Mouse (Mus musculus): ENCODE results near the gene Polr2e. TPM values are rescaled to one million over a fixed set of nuclear protein-coding genes. Genes with fewer than 3 reads are reported as not detected.
A peak's percentile ranks its signal among the peaks of the same experiment; 100 is the strongest.

The Polr2e gene
- total RNA-seq, 2 experiments from 2014 or later, result 77.8 to 79.1 TPM

- no peak for DNase-seq (ENCODE audit: low spot score in 2 of 2)
- TF ChIP-seq CTCF (conservative IDR thresholded peaks at IDR 0.05), result no peak
- H3K27ac ChIP-seq, result no peak overlapping the region
- no peak overlapping the region for H3K4me3 ChIP-seq
Observed at GRCm38 (mm10) chr10:80025463-80025862, 14.1 kb downstream of the Polr2e start.

GRCm38 (mm10) chr10:80025044-80025347 lies 14.6 kb downstream of the Polr2e start:
- Histone ChIP-seq H3K27ac (no peak overlapping the region), H3K4me3 (no peak overlapping the region)
- DNase-seq (ENCODE audit: low spot score in 2 of 2), result no peak
- TF ChIP-seq CTCF (conservative IDR thresholded peaks at IDR 0.05), result no peak

DNA sequence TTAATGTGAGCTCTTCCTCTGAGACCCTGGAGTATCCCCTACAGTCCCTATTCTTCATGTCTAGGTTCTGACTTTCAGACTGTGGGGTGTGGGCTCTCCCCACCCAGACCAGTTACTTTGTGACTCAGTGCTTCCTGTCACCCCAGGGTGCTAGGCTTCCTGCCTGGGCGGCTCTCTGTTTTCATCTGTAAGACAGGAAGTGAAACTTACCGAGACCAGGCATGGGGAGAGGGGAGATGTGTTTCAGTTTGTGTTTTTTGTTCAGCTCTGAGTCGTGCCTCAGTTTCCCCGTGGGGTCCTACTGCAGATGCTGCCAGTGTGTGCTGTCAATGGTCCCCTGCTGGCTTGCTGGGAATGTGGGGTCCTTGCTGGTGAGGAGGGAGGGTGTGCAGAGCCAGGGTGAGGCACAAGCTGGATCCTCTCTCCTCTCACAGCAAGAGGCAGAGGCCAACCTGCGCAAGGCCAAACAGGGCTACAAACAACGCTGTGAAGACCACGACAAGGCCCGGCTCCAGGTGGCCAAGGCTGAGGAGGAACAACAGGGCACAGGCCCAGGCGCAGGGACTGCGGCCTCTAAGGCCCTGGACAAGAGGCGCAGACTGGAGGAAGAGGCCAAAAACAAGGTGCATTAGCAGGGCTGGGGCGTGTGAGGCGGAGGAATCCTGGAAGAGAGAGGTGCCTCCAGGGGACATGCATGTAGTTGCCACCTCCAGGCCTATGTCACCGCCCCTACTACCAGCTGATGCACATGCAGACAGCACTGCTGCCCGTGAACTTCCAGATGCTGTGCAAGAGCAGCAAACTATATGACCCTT lies 15.2 kb downstream of the Polr2e start:
- Histone ChIP-seq H3K27ac (peak overlapping the region; percentile 37; the same call in 1 of the 2 replicates), H3K4me3 (no peak overlapping the region)
- no peak for TF ChIP-seq CTCF (conservative IDR thresholded peaks at IDR 0.05)

GRCm38 (mm10) chr10:80023758-80024157 lies 15.8 kb downstream of the Polr2e start:
- H3K4me3 ChIP-seq, result no peak overlapping the region
- H3K27ac ChIP-seq, result 0 out of 2 replicates have a peak overlapping the region, but pooled peaks have one; percentile 18
- DNase-seq (ENCODE audit: low spot score in 2 of 2), result no peak
- TF ChIP-seq CTCF (conservative IDR thresholded peaks at IDR 0.05), result no peak

More for the DNA sequence above, 15.2 kb downstream of the Polr2e start:
- DNase-seq (ENCODE audit: low spot score in 2 of 2), result no peak

DNA sequence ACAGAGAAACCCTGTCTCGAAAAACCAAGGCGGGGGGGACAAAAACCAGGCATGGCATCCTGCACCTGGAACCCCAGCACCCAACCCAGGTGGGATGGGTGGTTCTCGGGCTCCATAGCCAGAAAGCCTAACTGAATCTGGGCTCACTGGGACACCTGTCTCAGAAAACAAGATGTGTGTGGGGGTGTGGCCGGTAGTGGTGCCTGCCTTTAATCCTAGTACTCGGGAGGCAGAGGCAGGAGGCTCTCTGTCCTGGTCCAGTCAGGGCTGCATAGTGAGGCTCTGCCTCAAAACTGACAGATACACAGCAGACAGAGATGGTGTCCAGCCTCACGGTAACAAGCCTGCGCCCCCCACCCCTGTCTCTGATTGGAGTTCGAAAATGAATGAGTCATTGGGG lies 16.8 kb downstream of the Polr2e start:
- no peak for TF ChIP-seq CTCF (conservative IDR thresholded peaks at IDR 0.05)
- DNase-seq (ENCODE audit: low spot score in 2 of 2), result no peak
- no peak overlapping the region for H3K27ac ChIP-seq
- no peak overlapping the region for H3K4me3 ChIP-seq

GRCm38 (mm10) chr10:80022164-80022563 lies 17.4 kb downstream of the Polr2e start:
- TF ChIP-seq CTCF (conservative IDR thresholded peaks at IDR 0.05), result no peak
- H3K4me3 ChIP-seq, result no peak overlapping the region
- no peak for DNase-seq (ENCODE audit: low spot score in 2 of 2)
- H3K27ac ChIP-seq, result no peak overlapping the region

- no peak for DNase-seq (ENCODE audit: low spot score in 2 of 2)
- Histone ChIP-seq H3K27ac (no peak overlapping the region), H3K4me3 (no peak overlapping the region)
- no peak for TF ChIP-seq CTCF (conservative IDR thresholded peaks at IDR 0.05)
Observed at GRCm38 (mm10) chr10:80021320-80021641, 18.3 kb downstream of the Polr2e start.

DNA sequence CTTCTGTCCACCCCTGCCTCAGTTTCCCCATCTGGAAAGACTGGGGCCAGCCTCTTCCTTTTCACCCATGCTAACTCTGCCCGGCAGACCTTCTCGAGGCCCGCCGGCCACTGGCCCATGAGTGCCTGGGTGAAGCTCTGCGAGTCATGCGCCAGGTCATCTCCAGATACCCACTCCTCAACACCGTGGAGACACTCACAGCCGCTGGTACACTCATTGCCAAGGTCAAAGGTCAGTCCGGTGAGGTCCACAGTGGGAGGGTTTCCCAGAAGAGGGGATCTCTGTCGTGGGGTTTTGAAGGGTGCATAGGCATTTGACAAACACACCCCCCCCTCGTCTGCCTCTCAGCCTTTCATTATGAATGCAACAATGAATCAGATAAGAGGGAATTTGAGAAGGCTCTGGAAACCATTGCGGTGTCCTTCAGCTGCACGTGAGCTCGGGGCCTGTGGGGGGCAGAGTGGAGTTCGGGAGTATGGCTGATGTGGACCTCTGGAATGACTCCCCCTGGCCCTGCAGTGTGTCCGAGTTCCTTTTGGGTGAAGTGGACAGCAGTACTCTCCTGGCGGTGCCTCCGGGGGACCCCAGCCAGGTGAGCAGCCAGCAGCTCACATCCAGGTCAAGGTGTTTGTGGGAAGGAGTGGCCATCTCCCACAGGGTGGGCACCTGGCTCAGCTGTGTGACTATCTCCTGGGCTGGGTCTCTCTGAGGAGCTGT lies 18.8 kb downstream of the Polr2e start:
- no peak overlapping the region for H3K27ac ChIP-seq
- DNase-seq (ENCODE audit: low spot score in 2 of 2), result no peak
- no peak overlapping the region for H3K4me3 ChIP-seq
- TF ChIP-seq CTCF (conservative IDR thresholded peaks at IDR 0.05), result no peak; the same call in 1 of the 2 replicates

DNA sequence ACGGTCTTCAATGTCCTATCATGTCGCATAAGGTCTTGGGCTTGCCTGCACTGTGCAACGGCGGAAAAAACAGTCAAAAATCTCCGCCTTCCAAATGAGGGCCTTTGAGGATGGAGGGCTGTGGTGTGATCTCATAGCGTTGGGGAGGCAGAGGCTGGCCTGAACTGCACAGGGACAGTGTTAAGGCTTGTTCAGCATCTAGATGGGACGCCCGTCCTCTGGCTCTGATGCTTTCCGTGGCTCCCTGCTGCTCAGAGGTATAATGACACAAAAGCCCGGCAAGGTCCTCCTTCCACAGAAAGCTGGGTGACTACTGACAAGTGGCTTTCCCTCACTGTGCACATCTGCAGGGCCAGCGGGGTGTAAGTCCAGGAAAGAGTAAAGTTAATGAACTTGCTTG lies 19.4 kb downstream of the Polr2e start:
- no peak for TF ChIP-seq CTCF (conservative IDR thresholded peaks at IDR 0.05)
- no peak overlapping the region for H3K27ac ChIP-seq
- H3K4me3 ChIP-seq, result no peak overlapping the region
- no peak for DNase-seq (ENCODE audit: low spot score in 2 of 2)

- TF ChIP-seq CTCF (conservative IDR thresholded peaks at IDR 0.05), result 0 out of 2 replicates have a peak, but pooled peaks have one; percentile 15
- DNase-seq (ENCODE audit: low spot score in 2 of 2), result no peak
- Histone ChIP-seq H3K4me3 (no peak overlapping the region), H3K27ac (peak overlapping the region; percentile 10; the same call in 1 of the 2 replicates)
Observed at GRCm38 (mm10) chr10:80019471-80020131, 20.0 kb downstream of the Polr2e start.

DNA sequence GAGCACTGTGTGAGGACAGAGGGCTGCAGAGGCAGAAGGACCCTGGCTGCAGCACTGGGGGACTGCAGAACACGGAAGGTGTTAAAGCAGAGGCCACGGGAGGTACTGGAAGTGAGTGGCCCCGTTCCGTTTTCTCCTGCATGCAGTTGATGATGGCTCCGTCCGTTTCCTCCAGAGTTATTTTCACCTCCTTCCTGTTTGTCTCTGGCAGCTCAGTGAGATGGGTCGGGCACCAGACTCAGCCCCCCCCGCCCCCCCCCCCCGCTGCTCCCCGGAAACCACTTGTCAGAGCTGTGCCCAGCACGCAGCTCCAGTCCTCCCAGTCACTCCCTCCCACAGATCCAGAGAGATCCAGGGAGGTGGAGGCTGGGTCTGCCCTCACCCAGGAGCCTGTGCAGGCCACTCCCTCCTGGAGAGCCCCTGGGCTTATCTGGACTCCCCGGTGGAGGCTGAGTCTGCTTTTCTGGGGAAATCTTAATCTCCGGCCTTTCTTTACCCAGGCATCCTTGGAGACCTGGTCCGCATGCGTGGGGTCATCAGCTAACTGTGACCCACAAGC lies 20.8 kb downstream of the Polr2e start:
- no peak for DNase-seq (ENCODE audit: low spot score in 2 of 2)
- Histone ChIP-seq H3K27ac (peak overlapping the region; percentile 10; the same call in 1 of the 2 replicates), H3K4me3 (no peak overlapping the region)
- TF ChIP-seq CTCF (conservative IDR thresholded peaks at IDR 0.05), result peak; percentile 12

DNA sequence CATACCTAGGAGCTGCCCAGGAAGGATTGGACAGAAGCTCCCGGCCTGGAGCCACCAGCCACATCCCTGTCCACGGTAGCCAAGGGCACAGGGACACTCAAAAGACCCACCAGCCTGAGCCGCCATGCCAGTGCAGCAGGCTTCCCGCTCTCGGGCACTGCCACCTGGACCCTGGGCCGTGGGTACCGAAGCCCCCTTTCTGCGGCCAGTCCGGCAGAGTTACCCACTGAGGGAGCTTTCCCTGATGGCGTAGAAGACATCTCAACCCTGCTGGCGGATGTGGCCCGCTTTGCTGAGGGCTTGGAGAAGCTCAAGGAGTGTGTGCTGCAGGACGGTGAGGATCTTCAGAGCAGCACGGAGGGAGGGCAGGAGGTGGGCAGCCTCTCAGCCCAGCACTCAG lies 21.8 kb downstream of the Polr2e start:
- no peak for TF ChIP-seq CTCF (conservative IDR thresholded peaks at IDR 0.05)
- DNase-seq (ENCODE audit: low spot score in 2 of 2), result no peak
- Histone ChIP-seq H3K4me3 (no peak overlapping the region), H3K27ac (0 out of 2 replicates have a peak overlapping the region, but pooled peaks have one; percentile 14)

DNA sequence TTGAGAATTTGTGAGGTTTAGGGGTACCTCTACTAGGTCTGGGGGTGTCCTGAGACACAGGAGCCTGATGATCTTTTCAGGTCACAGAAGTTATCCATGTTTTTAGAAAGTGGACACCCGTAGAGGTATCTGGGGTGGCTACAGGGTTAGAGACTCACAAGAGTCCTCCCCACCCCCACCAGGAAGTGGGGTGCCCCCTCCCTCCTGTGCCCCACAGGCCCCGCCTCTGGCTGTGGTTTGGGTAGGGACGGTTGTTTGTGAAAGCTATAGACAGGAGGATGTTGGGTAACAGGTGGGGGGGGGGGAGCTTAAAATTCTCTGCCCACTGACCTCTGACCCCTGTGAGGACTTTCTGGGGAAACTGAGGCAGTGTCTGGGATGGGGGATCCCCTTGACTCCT lies 22.2 kb downstream of the Polr2e start:
- DNase-seq (ENCODE audit: low spot score in 2 of 2), result no peak
- no peak overlapping the region; the same call in 1 of the 2 replicates for H3K4me3 ChIP-seq
- H3K27ac ChIP-seq, result peak overlapping the region; percentile 14; the same call in 1 of the 2 replicates
- TF ChIP-seq CTCF (conservative IDR thresholded peaks at IDR 0.05), result no peak
